Mouse (Mus musculus) spleen, adult 2 months (tissue): ENCODE measurements around the gene Casq2. TPM values are rescaled to one million over a fixed set of nuclear protein-coding genes. Genes with fewer than 3 reads are reported as not detected.

Experiments
- DNase-seq, 2 experiments: peaks; one replicate each; pipeline versions ENCODE4 v3.0.0 to v3.0.0-alpha.2; 2012 to 2021; ENCODE audit warnings: low spot score in 2 of 2, low read depth in 1 of 2
- H3K27ac ChIP-seq: fragments of 200-500 bp; 2 replicates; pipeline ENCODE4 v1.5.1; 2012; ENCODE audit warnings: low read length, inconsistent platforms; ENCODE audit not compliant: insufficient read depth
- H3K27me3 ChIP-seq: fragments of 200-500 bp; 2 replicates; pipeline ENCODE4 v1.6.1; 2012; ENCODE audit warnings: mild to moderate bottlenecking, moderate library complexity, low read length, inconsistent platforms; ENCODE audit not compliant: control insufficient read depth, insufficient read depth
- H3K36me3 ChIP-seq: fragments of 200-500 bp; 2 replicates; pipeline ENCODE4 v1.6.1; 2012; ENCODE audit warnings: mild to moderate bottlenecking, low read length, inconsistent platforms; ENCODE audit not compliant: control insufficient read depth, insufficient read depth
- H3K4me1 ChIP-seq: fragments of 200-500 bp; 2 replicates; pipeline ENCODE4 v1.6.1; 2011; ENCODE audit warnings: inconsistent platforms; ENCODE audit not compliant: control insufficient read depth, insufficient read depth, insufficient read length
- H3K4me3 ChIP-seq: fragments of 200-500 bp; 2 replicates; pipeline ENCODE4 v1.5.1; 2011; ENCODE audit warnings: mild to moderate bottlenecking, inconsistent platforms; ENCODE audit not compliant: insufficient read depth, insufficient read length; ENCODE audit errors: extremely low read depth
- CTCF ChIP-seq: fragments of 200-500 bp; IDR thresholded peaks from 2 replicates; pipeline ENCODE4 v1.5.1; 2011; ENCODE audit warnings: mild to moderate bottlenecking, inconsistent platforms; ENCODE audit not compliant: insufficient read depth, insufficient read length, insufficient replicate concordance; ENCODE audit errors: extremely low read depth
- POLR2A ChIP-seq: fragments of 200-500 bp; IDR thresholded peaks from 2 replicates; pipeline ENCODE4 v1.6.1; 2011; ENCODE audit warnings: low read depth, low read length, inconsistent platforms
- WGBS: fragments of 180-500 bp; shearing (Covaris S2); methylation state at CpG from one replicate; pipeline ENCODE4 v1.1.7; 2018; 5-methylcytosine and 5-hydroxymethylcytosine counted together
- polyA plus RNA-seq: library from polyadenylated mRNA; depleted of rRNA; stranded (reverse); fragments of >200 nt; gene quantifications from 2 replicates; pipeline ENCODE4 v1.2.3, GENCODE M21; 2012

The Casq2 gene
- polyA plus RNA-seq, 1 experiment: 0.21 TPM

DNA sequence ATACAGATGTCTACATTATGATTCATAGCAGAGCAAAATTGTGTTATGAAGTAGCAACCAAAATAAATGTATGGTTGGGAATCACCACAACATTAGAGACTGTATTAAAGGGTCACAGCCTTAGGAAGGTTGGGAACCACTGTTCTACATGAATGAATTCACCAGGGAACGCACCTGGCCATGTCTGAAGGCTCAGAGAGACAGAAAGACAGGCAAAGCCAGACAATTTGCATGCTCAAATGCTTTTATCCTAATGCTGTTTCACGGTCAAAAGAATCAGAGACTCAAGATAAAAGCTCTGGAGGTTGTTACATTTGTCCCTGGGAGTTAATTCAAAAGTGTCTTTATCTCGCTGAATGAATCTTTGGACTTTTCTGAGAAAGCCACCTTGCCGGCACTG is 65.6 kb downstream of the Casq2 start:
- Histone ChIP-seq H3K4me1 (no peaks in the 10 kb centered on the region), H3K4me3 (no peak overlapping the region), H3K36me3 (no peaks in the 10 kb centered on the region), H3K27ac (no peak overlapping the region), H3K27me3 (no peaks in the 10 kb centered on the region)
- DNase-seq: no peak
- TF ChIP-seq POLR2A (no peak), CTCF (no peak)
- WGBS: 89% methylated on average over 4 of the region's 4 CpGs

- WGBS: 85% methylated on average over 4 of the region's 4 CpGs
- Histone ChIP-seq H3K27me3 (no peaks in the 10 kb centered on the region), H3K27ac (no peak overlapping the region), H3K4me1 (no peaks in the 10 kb centered on the region), H3K4me3 (no peak overlapping the region), H3K36me3 (no peaks in the 10 kb centered on the region)
- TF ChIP-seq POLR2A: no peak
- TF ChIP-seq CTCF: no peak
- DNase-seq: no peak
These were observed 66.3 kb downstream of the Casq2 start for GRCm38 (mm10) chr3:102152471-102152870.

DNA sequence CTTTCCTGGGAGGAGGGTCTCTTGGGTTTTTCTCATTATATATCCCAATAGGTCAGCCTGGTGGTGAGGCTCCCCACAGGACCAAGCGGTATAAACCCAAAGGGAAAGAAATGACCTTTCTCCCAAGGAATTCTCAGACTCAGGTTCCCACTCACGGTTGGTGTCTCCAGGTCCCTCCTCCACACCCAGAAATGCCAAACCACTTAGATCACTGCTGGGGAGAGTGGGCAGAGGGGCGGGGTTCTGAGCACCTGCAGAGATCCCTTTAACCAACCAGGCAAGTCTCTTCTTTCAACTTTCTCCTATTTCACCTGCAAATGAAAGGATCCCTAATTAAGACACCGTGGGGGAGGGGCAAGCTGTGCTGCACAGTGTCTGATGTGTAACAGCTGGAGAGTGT is 66.7 kb downstream of the Casq2 start:
- Histone ChIP-seq H3K4me3 (no peak overlapping the region), H3K27ac (no peak overlapping the region), H3K4me1 (no peaks in the 10 kb centered on the region), H3K36me3 (no peaks in the 10 kb centered on the region), H3K27me3 (no peaks in the 10 kb centered on the region)
- 71% methylated on average over 4 of the region's 4 CpGs for WGBS
- no peak for DNase-seq
- TF ChIP-seq CTCF: no peak
- no peak for TF ChIP-seq POLR2A

GRCm38 (mm10) chr3:102154107-102154506 is 67.9 kb downstream of the Casq2 start:
- DNase-seq: no peak
- Histone ChIP-seq H3K4me1 (no peaks in the 10 kb centered on the region), H3K27ac (no peak overlapping the region), H3K4me3 (no peak overlapping the region), H3K36me3 (no peaks in the 10 kb centered on the region), H3K27me3 (no peaks in the 10 kb centered on the region)
- WGBS: 93% methylated on average over 7 of the region's 7 CpGs
- TF ChIP-seq POLR2A (no peak), CTCF (no peak)

DNA sequence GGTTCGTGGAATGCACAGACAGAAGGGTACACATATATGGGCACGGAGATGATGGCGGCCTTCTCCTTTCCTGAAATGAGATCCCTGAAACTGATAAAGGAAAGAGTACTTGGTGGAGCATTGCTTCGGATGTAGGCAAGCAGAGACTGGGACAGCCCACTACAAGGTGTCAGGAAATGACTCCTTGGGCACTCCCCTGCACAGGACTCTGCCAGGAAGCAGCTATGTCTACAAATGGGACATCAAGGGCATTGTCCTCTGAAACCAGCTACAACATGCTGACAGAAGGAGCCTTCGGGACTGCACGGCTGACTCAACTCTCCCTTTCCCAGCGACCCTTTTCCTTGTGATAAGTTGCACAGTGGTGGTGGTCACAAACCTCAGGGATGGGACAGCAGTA is 70.5 kb downstream of the Casq2 start:
- WGBS: 85% methylated on average over 7 of the region's 7 CpGs
- Histone ChIP-seq H3K27ac (no peak overlapping the region), H3K36me3 (no peaks in the 10 kb centered on the region)

DNA sequence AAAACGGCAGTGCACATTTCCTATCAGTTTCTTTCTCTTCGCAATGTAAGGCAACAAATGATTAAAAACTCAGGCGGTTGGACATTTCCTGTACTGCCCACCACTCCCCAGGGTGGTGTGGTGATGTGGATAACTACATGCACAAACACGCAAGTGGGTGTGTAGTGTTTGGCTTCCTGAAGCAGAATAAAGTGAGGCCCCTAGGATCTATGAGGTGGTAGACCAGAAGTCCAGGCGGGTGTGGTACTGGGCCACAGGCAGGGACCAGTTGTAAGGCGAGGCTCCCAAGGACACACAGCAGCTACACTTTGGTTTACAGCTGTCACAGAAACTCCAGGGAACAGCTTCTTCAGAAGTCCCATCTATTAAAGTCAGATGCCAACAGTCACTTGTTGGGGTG is 71.4 kb downstream of the Casq2 start:
- H3K27me3 ChIP-seq: no peaks in the 10 kb centered on the region
- TF ChIP-seq POLR2A (no peak), CTCF (no peak)
- H3K36me3 ChIP-seq: no peaks in the 10 kb centered on the region
- H3K4me3 ChIP-seq: no peak overlapping the region
- 81% methylated on average over 6 of the region's 6 CpGs for WGBS
- no peak for DNase-seq
- H3K4me1 ChIP-seq: no peaks in the 10 kb centered on the region
- no peak overlapping the region for H3K27ac ChIP-seq

More for the DNA sequence above, 70.5 kb downstream of the Casq2 start:
- TF ChIP-seq POLR2A (no peak), CTCF (no peak)
- no peaks in the 10 kb centered on the region for H3K4me1 ChIP-seq
- no peak for DNase-seq
- H3K4me3 ChIP-seq: no peak overlapping the region
- no peaks in the 10 kb centered on the region for H3K27me3 ChIP-seq

DNA sequence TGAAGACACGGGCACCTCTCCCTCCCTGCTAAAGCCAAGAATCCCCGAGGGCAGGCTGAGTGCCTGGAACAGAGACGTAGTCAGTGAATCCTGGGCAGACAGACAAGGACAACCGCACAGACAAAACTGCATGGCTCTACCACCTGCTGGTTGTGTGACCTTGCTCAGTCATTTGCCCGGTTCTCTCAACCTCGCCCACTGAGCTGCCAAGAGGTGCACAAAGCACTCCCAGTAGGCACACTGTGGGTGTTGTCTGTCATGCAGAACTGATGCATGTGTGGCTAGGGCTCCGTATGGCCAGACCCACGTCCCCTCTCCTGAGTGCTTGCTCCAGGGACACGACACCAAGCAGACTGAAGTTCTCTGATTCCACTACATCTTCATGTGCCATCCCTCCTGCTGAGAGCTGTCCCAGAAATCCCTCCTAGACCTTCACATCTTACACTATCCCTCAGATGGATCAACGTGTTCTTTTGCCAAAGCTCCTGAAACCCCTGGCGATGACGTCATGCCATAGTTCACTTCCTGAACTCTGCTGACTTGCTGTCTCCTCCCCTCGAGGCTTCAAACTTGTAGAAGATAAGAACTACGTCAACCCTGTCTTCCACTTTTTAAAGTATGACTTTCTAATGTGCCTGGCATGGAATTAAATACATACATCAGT is 72.7 kb downstream of the Casq2 start:
- TF ChIP-seq POLR2A (no peak), CTCF (no peak)
- Histone ChIP-seq H3K4me3 (no peak overlapping the region), H3K36me3 (no peaks in the 10 kb centered on the region), H3K27me3 (no peaks in the 10 kb centered on the region), H3K4me1 (no peaks in the 10 kb centered on the region), H3K27ac (no peak overlapping the region)
- WGBS: 85% methylated on average over 14 of the region's 14 CpGs
- no peak for DNase-seq
